Mouse (Mus musculus) kidney, postnatal 14 days (tissue): ENCODE measurements at regions not wholly inside any gene's neighbourhood (a gene's known extent, or its start where the extent isn't known, plus 50 kb on each side); places are given as distances from the start of the nearest gene placed in this dataset.

Source experiments
- DNase-seq: peaks from one replicate; pipeline ENCODE4 v3.0.0; 2022; ENCODE audit warnings: mixed read lengths

GRCm38 (mm10) chr2:8562948-8563347, 1053.6 kb upstream of the Celf2 start:
- no peak for DNase-seq

GRCm38 (mm10) chr2:8546116-8546515, 1036.8 kb upstream of the Celf2 start:
- no peak for DNase-seq

- DNase-seq: no peak
Observed at GRCm38 (mm10) chr2:8536842-8537241, 1027.5 kb upstream of the Celf2 start.

- no peak for DNase-seq
Observed at GRCm38 (mm10) chr2:8498466-8498865, 989.1 kb upstream of the Celf2 start.

GRCm38 (mm10) chr2:8477827-8478528, 968.6 kb upstream of the Celf2 start:
- peak; percentile 7 for DNase-seq

GRCm38 (mm10) chr2:8470546-8470945, 961.2 kb upstream of the Celf2 start:
- DNase-seq: no peak

GRCm38 (mm10) chr2:8468989-8469388, 959.6 kb upstream of the Celf2 start:
- DNase-seq: no peak

GRCm38 (mm10) chr2:8468351-8468750, 959.0 kb upstream of the Celf2 start:
- no peak for DNase-seq

GRCm38 (mm10) chr2:8467531-8468203, 958.3 kb upstream of the Celf2 start:
- DNase-seq: no peak

- DNase-seq: no peak
Observed at GRCm38 (mm10) chr2:8452566-8453243, 943.3 kb upstream of the Celf2 start.

- DNase-seq: no peak
Observed at GRCm38 (mm10) chr2:8441230-8441629, 931.9 kb upstream of the Celf2 start.

- DNase-seq: no peak
Observed at GRCm38 (mm10) chr2:8429652-8430343, 920.4 kb upstream of the Celf2 start.

- no peak for DNase-seq
Observed at GRCm38 (mm10) chr2:8428145-8428544, 918.8 kb upstream of the Celf2 start.

- no peak for DNase-seq
Observed at GRCm38 (mm10) chr2:8427720-8428119, 918.4 kb upstream of the Celf2 start.

- DNase-seq: peak; percentile 5
Observed at GRCm38 (mm10) chr2:8415917-8416316, 906.6 kb upstream of the Celf2 start.

- no peak for DNase-seq
Observed at GRCm38 (mm10) chr2:8394128-8394527, 884.8 kb upstream of the Celf2 start.

- DNase-seq: no peak
Observed at GRCm38 (mm10) chr2:8389530-8389929, 880.2 kb upstream of the Celf2 start.

- peak; percentile 9 for DNase-seq
Observed at GRCm38 (mm10) chr2:8380246-8380645, 870.9 kb upstream of the Celf2 start.

- no peak for DNase-seq
Observed at GRCm38 (mm10) chr2:8379590-8379989, 870.2 kb upstream of the Celf2 start.

- DNase-seq: no peak
Observed at GRCm38 (mm10) chr2:8347867-8348266, 838.5 kb upstream of the Celf2 start.

GRCm38 (mm10) chr2:8344748-8345147, 835.4 kb upstream of the Celf2 start:
- no peak for DNase-seq

- no peak for DNase-seq
Observed at GRCm38 (mm10) chr2:8338271-8338670, 828.9 kb upstream of the Celf2 start.

GRCm38 (mm10) chr2:8296001-8296400, 786.6 kb upstream of the Celf2 start:
- no peak for DNase-seq
